Mouse (Mus musculus): ENCODE measurements around the gene Slc35b4.

- TF ChIP-seq CTCF (IDR thresholded peaks at IDR 0.05; ENCODE audit: borderline replicate concordance, control insufficient read depth, extremely low read depth, insufficient read depth, low read length, poor library complexity), result no peak
- no peak for TF ChIP-seq POLR2A (IDR thresholded peaks at IDR 0.05; ENCODE audit: control insufficient read depth, extremely low read depth, insufficient read depth, low read length, poor library complexity)
Measured at GRCm38 (mm10) chr6:34148639-34149038, 28.3 kb downstream of the Slc35b4 start.
